21 mouse cellular contexts compared by ENCODE assay signal in genomic region chr11:84992996-84993395, GRCm38 (mm10). TPM values are rescaled to one million over a fixed set of nuclear protein-coding genes. Genes with fewer than 3 reads are reported as not detected.
A peak's percentile ranks its signal among the peaks of the same experiment; 100 is the strongest.
DNase-seq lines count a peak whose midpoint lies in the region; ATAC-seq and TF ChIP-seq lines count a peak whose summit lies in the region.
"Had no signal": no experiment of that assay in that cellular context is flagged by ENCODE, and none has a peak within 500 bp of the region (broad histone marks: within the 10 kb centered on the region; RNA-seq: fewer than 3 reads in every experiment).

No protein-coding gene starts in this region.

- H3K9me3 ChIP-seq in hindbrain, postnatal 0 days (ENCODE audit: low read length), result no peaks in the 10 kb centered on the region
- no peaks in the 10 kb centered on the region for H3K9me3 ChIP-seq in hindbrain, embryonic 16.5 days (ENCODE audit: control insufficient read depth, low read length)
- H3K9me3 ChIP-seq: embryonic facial prominence, embryonic 12.5 days; hindbrain, embryonic 15.5 days; midbrain, embryonic 13.5 days; neural tube, embryonic 12.5 days had no signal

- WGBS in hindbrain, postnatal 0 days, result 88% methylated on average over 1 of the region's 1 CpGs
- WGBS in hindbrain, embryonic 16.5 days, result 81% methylated on average over 1 of the region's 1 CpGs
- WGBS in lung, adult 2 months, result 88% methylated on average over 1 of the region's 1 CpGs

- H3K27ac ChIP-seq in hindbrain, postnatal 0 days, result no peak overlapping the region
- no peak overlapping the region for H3K27ac ChIP-seq in hindbrain, embryonic 16.5 days (ENCODE audit: low read depth, low read length)
- H3K27ac ChIP-seq: embryonic facial prominence, embryonic 12.5 days; hindbrain, embryonic 15.5 days; midbrain, embryonic 13.5 days; neural tube, embryonic 12.5 days had no signal

- H3K4me3 ChIP-seq in hindbrain, postnatal 0 days (ENCODE audit: low read length), result no peak overlapping the region
- no peak overlapping the region for H3K4me3 ChIP-seq in hindbrain, embryonic 16.5 days (ENCODE audit: low read length)
- no peak overlapping the region for H3K4me3 ChIP-seq in lung, adult 2 months (replicated peaks; ENCODE audit: extremely low read depth, low read depth, low read length)
- H3K4me3 ChIP-seq: embryonic facial prominence, embryonic 12.5 days; hindbrain, embryonic 15.5 days; midbrain, embryonic 13.5 days; neural tube, embryonic 12.5 days had no signal

- no peak overlapping the region for H3K4me2 ChIP-seq in hindbrain, postnatal 0 days (ENCODE audit: low read depth, low read length)
- no peak overlapping the region for H3K4me2 ChIP-seq in hindbrain, embryonic 16.5 days (ENCODE audit: low read length)
- H3K4me2 ChIP-seq: embryonic facial prominence, embryonic 12.5 days; heart, embryonic 11.5 days; hindbrain, embryonic 15.5 days; midbrain, embryonic 13.5 days; neural tube, embryonic 12.5 days had no signal

- no peak for DNase-seq in hindbrain, postnatal 0 days (ENCODE audit: low spot score)
- peak; percentile 13 for DNase-seq in lung, postnatal 36 days
- DNase-seq in lung, adult 2 months, result no peak
- DNase-seq in A20 (ENCODE audit: low read depth, low spot score), result peak; percentile 10
- DNase-seq in MEL-GATA-1-ER (ENCODE audit: extremely low read depth, low read depth), result peak; percentile 12
- no peak for DNase-seq in MN1 (ENCODE audit: low spot score)
- DNase-seq in natural killer cell, adult 2 months (ENCODE audit: low spot score in 2 of 2), result no peak
- DNase-seq: adrenal gland, postnatal 10 days; cerebellum, adult 2 months; kidney, adult 11 months; lung, adult 18-20 months; lung, postnatal 14 days had no signal

- no peaks in the 10 kb centered on the region for H3K27me3 ChIP-seq in hindbrain, postnatal 0 days (ENCODE audit: insufficient read depth, low read length)
- H3K27me3 ChIP-seq in hindbrain, embryonic 16.5 days (replicated peaks; ENCODE audit: control insufficient read depth, insufficient read depth, low read length), result no peaks in the 10 kb centered on the region
- H3K27me3 ChIP-seq: embryonic facial prominence, embryonic 12.5 days; hindbrain, embryonic 15.5 days; midbrain, embryonic 13.5 days; neural tube, embryonic 12.5 days had no signal

- peak; percentile 12; the same call in 1 of the 2 replicates for TF ChIP-seq CTCF in hindbrain, postnatal 0 days (IDR thresholded peaks at IDR 0.05; ENCODE audit: low read depth)
- TF ChIP-seq CTCF in lung, adult 2 months (IDR thresholded peaks at IDR 0.05; ENCODE audit: insufficient read depth, low read length), result no peak

- no peaks in the 10 kb centered on the region for H3K4me1 ChIP-seq in hindbrain, postnatal 0 days (ENCODE audit: insufficient read depth, low read length)
- H3K4me1 ChIP-seq in hindbrain, embryonic 16.5 days (ENCODE audit: control insufficient read depth, insufficient read depth, low read depth, low read length), result no peaks in the 10 kb centered on the region
- H3K4me1 ChIP-seq in lung, adult 2 months (ENCODE audit: control insufficient read depth, insufficient read depth, low read length), result no peaks in the 10 kb centered on the region
- H3K4me1 ChIP-seq: embryonic facial prominence, embryonic 12.5 days; hindbrain, embryonic 15.5 days; midbrain, embryonic 13.5 days; neural tube, embryonic 12.5 days had no signal

- TF ChIP-seq POLR2A in lung, adult 2 months (IDR thresholded peaks at IDR 0.05; ENCODE audit: borderline replicate concordance, extremely low read depth, low read depth, low read length), result no peak

- H3K9ac ChIP-seq in hindbrain, postnatal 0 days (replicated peaks; ENCODE audit: low read length), result no peak overlapping the region
- no peak overlapping the region for H3K9ac ChIP-seq in hindbrain, embryonic 16.5 days (ENCODE audit: low read depth, low read length)
- H3K9ac ChIP-seq: embryonic facial prominence, embryonic 12.5 days; hindbrain, embryonic 15.5 days; midbrain, embryonic 13.5 days; neural tube, embryonic 12.5 days had no signal

- peaks cover 26% of the 10 kb centered on the region for H3K36me3 ChIP-seq in hindbrain, postnatal 0 days (ENCODE audit: insufficient read depth, low read length)
- peaks cover 25% of the 10 kb centered on the region for H3K36me3 ChIP-seq in hindbrain, embryonic 16.5 days (ENCODE audit: control insufficient read depth, insufficient read depth, low read length)

- ATAC-seq in hindbrain, postnatal 0 days, result no peak
- ATAC-seq in hindbrain, embryonic 16.5 days, result no peak
- ATAC-seq: midbrain, embryonic 13.5 days had no signal

RNA-seq across cellular contexts. Expression of gene Car4, which starts 35.4 kb away (rescaled TPM):
- total RNA-seq in hindbrain, postnatal 0 days (2014; rRNA removed), result 0.93 and 2.0 TPM in 2 replicates
- 12.3 and 15.0 TPM in 2 replicates for polyA plus RNA-seq in hindbrain, postnatal 0 days (2015; fragmentation: Nextera tagmentation; extraction: Ambion mirVana)
- polyA plus RNA-seq in hindbrain, embryonic 16.5 days (2015; fragmentation: Nextera tagmentation; extraction: Ambion mirVana), result 5.5 and 7.1 TPM in 2 replicates
- 143 and 190 TPM in 2 replicates for polyA plus RNA-seq in lung, adult 2 months (2012; rRNA removed)
- total RNA-seq: hematopoietic stem cell, adult 5-6 weeks; liver, adult 2 months; megakaryocyte, adult 5-6 weeks had no signal

Comparison
In these comparisons a context has a peak if more than half of its experiments do, and no peak if none do; other contexts are left out.
1. DNase-seq: peak in lung, postnatal 36 days (single experiment), A20 (single experiment) and MEL-GATA-1-ER (single experiment); none in hindbrain, postnatal 0 days (single experiment), lung, adult 2 months (single experiment), MN1 (single experiment) and natural killer cell, adult 2 months (0 of 2).